Mouse (Mus musculus) regulatory T cell (primary cell): ENCODE data around the gene Gm21721.
"Not testable (repeated sequence)": the region's sequence is repeated elsewhere in the genome, so short reads cannot be mapped to it uniquely, and the experiment has no call there.

Source experiments
- in situ Hi-C: fragments of 300-600 bp; cut with MboI, MseI; formaldehyde crosslinking; loops from one replicate; pipeline ENCODE4 v1.15.1; 2025; ENCODE audit warnings: high pct_unique_total_duplicates

The Gm21721 gene

DNA sequence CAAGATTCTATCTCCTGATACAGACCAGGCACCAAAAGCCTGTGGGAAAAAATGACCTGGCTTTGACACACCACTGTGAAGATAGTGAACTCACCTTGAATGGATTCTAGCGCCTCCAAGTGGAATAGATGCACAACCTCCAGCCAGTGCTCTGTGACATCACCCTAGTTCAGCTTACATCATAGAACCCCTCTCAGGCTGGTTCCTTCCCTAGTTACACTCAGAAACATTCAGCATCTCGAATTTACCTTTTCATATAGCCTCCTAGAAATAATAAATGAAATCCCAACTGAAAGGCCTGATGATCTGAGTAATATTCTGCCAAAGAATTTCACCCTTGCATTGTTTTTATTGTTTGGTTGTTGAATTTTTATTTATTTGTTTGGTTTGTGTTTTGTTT lies at the start of gene Gm21721:
Gene Gm21721, minus strand, starts transcription at position 101 of the 400 bp plus-strand sequence.
- in situ Hi-C loops, result not testable (repeated sequence)
